Mouse (Mus musculus) left cerebral cortex, postnatal 36 days (tissue): Measurements from ENCODE around the gene Sost. TPM values are rescaled to one million over a fixed set of nuclear protein-coding genes. Genes with fewer than 3 reads are reported as not detected.

Source experiments
- DNase-seq, 2 experiments: peaks; one replicate each; pipeline ENCODE4 v3.0.0; 2021 to 2022; ENCODE audit warnings: low spot score in 2 of 2, mixed read lengths in 1 of 2
- intact Hi-C: fragments of 180-260 bp; cut with DNase I; formaldehyde crosslinking; loops from one replicate; pipeline ENCODE4 v1.15.1; 2025
- total RNA-seq, 2 experiments: library from RNA; stranded (reverse); gene quantifications; 2 replicates each; pipeline ENCODE4 v1.2.3; 2021

Sost gene
- total RNA-seq, 2 experiments from 2014 or later = 0.15 TPM; not detected in 1

DNA sequence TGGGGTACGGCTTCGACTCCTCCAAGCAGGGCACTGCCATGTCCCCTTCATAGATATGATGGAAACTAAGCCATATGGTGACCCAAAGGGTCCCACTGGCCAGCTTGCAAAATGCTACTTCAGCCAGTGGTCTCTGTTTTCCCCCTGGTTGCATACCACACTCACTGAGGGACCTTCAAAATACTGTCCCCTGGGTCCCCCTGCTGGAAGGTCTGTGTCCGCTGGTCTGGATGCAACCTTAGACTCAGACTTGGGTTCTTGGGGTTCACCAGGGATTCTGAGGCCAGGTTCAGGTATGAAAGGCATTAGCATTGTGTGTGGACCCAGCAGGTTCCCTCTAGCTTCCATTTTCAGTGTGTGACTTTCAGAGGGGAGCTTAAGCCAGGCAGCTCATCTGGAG is 50.0 kb downstream of the Sost start:
- intact Hi-C loops = no loop called here
- no peak for DNase-seq

DNA sequence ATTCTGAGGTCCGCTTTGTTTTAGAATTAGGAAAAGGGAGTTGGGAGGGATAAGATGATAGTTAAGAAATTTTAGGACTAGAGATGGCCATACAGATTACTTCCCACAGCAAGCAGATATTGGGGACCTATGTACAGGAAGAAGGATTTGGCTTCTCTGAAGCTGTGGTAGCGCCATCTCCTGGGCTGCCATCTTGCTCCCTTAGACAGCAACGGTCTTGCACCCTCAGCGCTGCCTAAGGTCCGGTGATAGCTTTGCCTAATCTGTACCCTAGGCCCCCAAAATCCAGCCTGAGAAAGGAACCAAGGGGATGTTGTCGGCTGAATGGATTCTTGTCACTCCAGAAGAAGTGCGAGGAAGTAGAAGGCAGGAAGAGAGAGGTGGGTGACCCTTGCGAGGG is 53.2 kb downstream of the Sost start:
- intact Hi-C loops = no loop called here
- no peak for DNase-seq

Other genes starting within 250 kb of the Sost start
- gene Dhx8, start 234.1 kb downstream of the Sost start, total RNA-seq = 10 to 100 TPM; 34.1 to 37.4 TPM
- gene Etv4, start 181.6 kb downstream of the Sost start, total RNA-seq = 10 to 100 TPM; 13.9 to 20.3 TPM
- gene Meox1, start 72.6 kb downstream of the Sost start, total RNA-seq = under 1 TPM; 0.34 to 0.49 TPM
- not detected for gene Cfap97d1, start 17.3 kb upstream of the Sost start, total RNA-seq
- 100 to 1,000 TPM; 201 to 252 TPM for gene Dusp3, start 20.0 kb upstream of the Sost start, total RNA-seq
- 10 to 100 TPM; 69.0 to 85.2 TPM for gene Mpp3, start 61.4 kb upstream of the Sost start, total RNA-seq
- gene Cd300lg, start 74.5 kb upstream of the Sost start, total RNA-seq = under 1 TPM in 1 of 2 experiments, not detected in 1; 0.32 TPM
- gene Mpp2, start 121.5 kb upstream of the Sost start, total RNA-seq = 100 to 1,000 TPM; 148 to 157 TPM
- gene Ppy, start 134.3 kb upstream of the Sost start, total RNA-seq = not detected
- gene Pyy, start 140.8 kb upstream of the Sost start, total RNA-seq = not detected
- not detected for gene Nags, start 178.5 kb upstream of the Sost start, total RNA-seq
- 10 to 100 TPM; 24.2 to 27.3 TPM for gene Tmem101, start 189.4 kb upstream of the Sost start, total RNA-seq
- 10 to 100 TPM; 58.0 to 58.7 TPM for gene Lsm12, start 218.3 kb upstream of the Sost start, total RNA-seq
- 10 to 100 TPM; 56.1 to 67.2 TPM for gene G6pc3, start 222.6 kb upstream of the Sost start, total RNA-seq